Mouse (Mus musculus) heart, adult 8-10 months (tissue): Measurements from ENCODE around the gene Cenpl. TPM values are rescaled to one million over a fixed set of nuclear protein-coding genes. Genes with fewer than 3 reads are reported as not detected.
"Not testable (repeated sequence)": the region's sequence is repeated elsewhere in the genome, so short reads cannot be mapped to it uniquely, and the experiment has no call there.

Experiments
- DNase-seq: peaks from one replicate; pipeline ENCODE4 v3.0.0; 2022; ENCODE audit warnings: low spot score
- total RNA-seq, 4 experiments: library from RNA; stranded (reverse); gene quantifications; 2 replicates each; pipeline ENCODE4 v1.2.4; 2022

Gene Cenpl
- total RNA-seq = 1 to 10 TPM in 2 of 4 experiments, under 1 TPM in 2; 0.34 to 1.2 (median 0.95) TPM

- peak; percentile 99 for DNase-seq
Observed at GRCm38 (mm10) chr1:161070352-161071271, at the start of gene Cenpl, which contains the start of gene Dars2. TSS of gene Cenpl (plus strand) at chr1:161070713. TSS of gene Dars2 (minus strand) at chr1:161070658.

DNA sequence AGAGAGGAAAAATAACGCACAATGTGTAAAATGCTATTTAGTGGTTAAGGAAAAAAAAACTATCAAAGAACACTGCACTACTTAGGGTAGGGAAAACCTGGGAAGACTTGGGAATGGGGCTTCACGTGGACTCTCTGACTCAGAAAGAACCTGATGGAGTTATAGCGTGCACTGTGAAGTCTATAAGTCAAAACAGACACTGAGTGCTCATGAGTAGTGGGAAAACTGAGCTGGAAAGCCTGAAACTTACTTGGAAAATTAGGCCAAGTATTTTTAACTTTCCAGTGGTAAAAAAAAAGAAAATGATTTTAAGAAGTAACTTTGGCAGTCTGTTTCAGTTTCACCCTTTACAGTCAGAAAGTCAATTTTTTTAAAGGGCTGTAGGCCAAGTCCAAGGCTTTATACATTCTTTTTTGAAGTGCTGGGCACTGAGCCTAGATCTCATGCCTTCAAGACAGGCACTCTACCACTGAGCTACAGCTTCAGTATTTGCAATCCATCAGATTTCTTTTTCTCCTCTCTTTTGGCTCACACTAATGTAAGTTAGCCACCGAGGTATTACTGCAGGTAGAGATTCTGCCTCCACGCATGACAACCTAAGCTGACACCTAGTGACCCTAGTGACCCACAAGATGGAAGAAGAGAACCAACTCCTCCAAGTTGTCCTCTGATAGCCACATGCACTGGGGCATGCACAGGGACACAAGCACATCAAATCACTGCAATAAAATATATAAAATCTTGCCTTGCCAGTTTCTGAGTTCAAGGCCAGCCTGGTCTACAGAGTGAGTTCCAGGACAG is 44.9 kb upstream of the Cenpl start:
- no peak for DNase-seq

GRCm38 (mm10) chr1:161027196-161027595 is 43.3 kb upstream of the Cenpl start:
- no peak for DNase-seq

DNA sequence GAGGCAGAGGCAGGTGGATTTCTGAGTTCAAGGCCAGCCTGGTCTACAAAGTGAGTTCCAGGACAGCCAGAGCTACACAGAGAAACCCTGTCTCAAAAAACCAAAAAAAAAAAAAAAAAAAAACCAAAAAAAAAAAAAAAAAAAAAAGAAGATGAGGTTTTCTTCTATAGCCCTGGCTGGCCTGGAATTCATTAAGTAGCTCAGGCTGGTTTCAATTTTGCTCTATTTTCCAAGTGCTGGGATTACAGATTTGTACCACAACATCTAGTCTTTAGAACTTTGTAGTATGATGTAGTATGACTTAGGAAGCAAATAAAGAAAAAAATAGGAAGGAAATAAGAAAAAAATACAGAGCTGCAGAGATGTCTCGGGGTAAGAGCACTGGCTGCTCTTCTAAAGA is 42.1 kb upstream of the Cenpl start:
- DNase-seq = not testable (repeated sequence)

DNA sequence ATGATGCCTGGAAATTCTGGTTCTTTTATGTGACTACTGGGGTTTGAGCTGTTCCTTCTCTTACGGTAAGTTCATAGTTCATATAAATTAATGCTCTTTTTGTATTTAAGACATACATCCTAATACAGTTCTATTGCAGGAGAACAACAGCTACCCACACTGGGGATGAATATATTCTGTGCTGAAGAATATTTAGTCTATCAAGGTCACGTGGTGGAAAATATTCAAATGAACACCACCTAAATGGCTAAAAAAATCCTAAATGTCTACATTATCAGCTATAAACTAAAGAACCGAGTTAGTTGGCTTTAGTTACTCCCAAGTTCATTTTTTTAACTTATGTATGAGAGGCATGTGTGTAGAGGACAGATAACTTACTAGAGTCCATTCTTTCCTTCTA is 40.5 kb upstream of the Cenpl start:
- no peak for DNase-seq

GRCm38 (mm10) chr1:161031881-161032280 is 38.6 kb upstream of the Cenpl start:
- DNase-seq = no peak

DNA sequence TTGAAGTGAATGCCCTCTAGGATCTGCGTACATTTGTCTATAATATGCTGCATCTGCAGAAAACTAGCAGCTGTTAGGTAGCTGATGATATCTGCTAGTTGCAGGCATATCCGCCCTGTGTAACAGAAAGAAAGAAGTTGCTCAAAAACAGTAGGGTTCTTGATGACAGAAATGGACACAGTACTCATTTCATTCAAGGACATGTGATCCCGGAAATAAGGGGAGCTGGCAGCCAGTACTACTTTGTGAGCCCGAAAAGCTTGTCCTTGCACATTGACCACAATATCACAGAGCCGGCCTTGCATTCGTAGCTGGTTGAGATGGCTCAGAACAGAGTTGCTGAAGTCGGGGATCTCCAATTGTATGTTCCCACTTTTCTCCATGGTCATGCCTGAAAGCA is 38.2 kb upstream of the Cenpl start:
- DNase-seq = no peak

DNA sequence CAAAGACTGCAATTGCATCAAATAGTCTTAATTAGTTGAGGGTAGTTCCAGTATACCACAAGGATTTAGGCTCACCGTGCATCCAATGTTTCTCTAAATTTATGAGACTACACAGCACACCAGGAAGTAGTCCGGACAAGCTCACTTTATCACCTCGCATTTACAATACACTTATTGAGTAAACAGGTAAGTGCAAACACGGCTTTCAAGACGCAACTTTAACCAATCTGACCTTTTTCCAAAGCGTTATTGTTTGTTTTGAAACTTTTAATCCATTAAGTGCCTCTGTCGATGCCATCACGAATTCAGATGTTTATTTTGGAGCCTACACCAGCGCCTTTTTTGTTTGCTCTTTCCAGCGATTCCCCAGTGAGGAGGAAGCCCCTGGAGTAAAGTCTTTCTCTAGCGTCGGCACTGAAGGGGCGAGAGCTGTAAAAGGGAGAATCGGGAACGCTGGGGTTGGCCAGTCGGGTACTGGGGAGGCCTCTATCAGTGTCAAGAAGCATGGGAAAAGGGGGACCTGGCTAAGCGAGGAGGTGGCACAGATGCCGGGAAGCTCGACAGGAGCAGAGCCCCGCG is 36.6 kb upstream of the Cenpl start:
- no peak for DNase-seq

DNA sequence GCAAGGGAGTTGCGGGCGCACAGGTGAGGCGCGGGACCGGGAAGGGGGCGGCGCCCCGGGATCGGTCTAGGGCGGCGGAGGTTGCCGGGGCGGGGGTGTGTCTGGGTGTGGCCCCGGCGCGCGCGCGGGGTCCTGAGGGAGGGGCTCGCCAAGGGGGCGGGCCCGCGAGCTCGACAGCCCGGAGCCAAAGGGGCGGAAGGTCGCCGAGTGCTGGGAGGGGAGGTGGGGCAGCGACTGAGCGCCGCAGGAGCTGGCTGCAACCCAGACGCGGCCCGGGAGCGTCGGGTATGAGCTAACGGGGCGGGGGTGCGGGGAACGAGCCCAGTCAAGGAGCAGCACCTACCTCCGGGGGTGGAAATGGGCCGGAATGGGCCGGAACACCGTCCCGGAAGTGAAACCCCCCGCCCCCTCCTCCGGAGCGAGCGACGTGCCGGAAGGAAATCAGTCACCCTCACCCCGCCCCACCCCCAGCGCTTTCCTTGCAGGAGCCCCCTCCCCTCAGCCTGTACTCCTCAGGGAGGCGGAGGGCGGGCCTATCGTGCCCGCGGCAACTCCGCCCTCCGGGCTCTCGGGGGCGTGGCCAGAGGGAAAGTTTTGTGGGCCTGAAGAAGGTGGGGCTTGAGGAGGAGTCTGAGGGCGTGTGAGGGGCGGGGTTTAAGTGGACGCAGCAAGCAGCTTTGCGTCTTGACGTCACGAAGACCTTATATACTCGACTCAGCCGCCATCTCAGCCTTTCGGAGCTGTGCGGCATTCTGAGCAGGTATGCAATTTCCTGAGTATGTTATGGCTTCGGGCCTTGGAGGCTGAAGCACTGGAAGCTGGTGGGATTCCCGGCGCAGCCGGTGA is 35.9 kb upstream of the Cenpl start, which contains the start of gene Zbtb37:
TSS of gene Zbtb37 (minus strand) at position 415 of the 846 bp plus-strand sequence.
- DNase-seq = peak; percentile 98

GRCm38 (mm10) chr1:161035281-161035785 is 35.2 kb upstream of the Cenpl start:
- no peak for DNase-seq

DNA sequence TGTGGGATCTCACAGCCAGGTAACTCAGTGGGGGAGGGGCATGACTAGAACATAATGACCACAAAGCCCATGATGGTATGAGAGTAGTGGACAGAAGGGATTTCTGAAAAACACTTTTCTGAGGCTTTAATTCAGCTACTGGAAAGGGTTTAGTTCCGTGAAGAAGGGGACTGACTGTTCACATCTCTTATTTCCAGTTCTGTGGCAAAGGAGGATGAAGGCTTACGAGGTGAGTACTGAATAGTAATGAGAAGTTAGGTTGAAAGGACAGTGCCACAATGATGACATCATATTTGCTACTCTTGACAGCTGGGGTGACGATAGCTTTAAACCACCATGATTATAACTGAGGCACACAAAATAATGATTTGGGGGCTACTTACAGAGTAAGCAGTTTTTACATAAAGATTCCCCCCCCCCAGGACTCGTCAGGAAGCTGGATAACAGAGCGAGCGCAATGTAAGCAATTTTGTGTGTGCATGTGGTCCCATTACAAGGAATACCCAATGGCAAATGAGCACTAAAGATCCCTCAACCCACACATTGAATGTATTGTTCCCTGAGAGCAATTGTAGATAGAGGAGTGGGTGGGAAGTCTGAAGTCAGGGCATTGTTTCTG is 34.6 kb upstream of the Cenpl start:
- DNase-seq = no peak

GRCm38 (mm10) chr1:161036411-161036841 is 34.1 kb upstream of the Cenpl start:
- no peak for DNase-seq

GRCm38 (mm10) chr1:161037026-161037425 is 33.5 kb upstream of the Cenpl start:
- DNase-seq = no peak

DNA sequence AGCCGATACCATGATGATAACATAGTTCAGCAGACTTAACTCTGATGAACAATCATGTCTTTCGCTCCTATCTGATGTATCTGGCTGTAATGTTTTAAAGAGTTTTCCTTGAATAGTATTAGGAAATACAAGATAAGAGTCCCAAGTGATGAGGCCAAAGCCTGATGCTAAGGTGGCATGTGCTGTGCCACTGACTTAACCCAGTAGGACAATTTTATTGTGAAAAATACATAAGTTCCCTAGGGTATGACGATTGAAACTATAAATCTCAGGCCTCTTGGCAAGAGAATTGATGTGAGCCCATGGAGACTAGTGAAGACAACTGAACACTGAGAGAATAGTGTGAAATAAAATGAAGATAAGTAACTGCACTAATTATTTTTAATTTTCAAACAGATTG is 32.9 kb upstream of the Cenpl start:
- no peak for DNase-seq

- no peak for DNase-seq
Observed at GRCm38 (mm10) chr1:161038004-161038403, 32.5 kb upstream of the Cenpl start.

DNA sequence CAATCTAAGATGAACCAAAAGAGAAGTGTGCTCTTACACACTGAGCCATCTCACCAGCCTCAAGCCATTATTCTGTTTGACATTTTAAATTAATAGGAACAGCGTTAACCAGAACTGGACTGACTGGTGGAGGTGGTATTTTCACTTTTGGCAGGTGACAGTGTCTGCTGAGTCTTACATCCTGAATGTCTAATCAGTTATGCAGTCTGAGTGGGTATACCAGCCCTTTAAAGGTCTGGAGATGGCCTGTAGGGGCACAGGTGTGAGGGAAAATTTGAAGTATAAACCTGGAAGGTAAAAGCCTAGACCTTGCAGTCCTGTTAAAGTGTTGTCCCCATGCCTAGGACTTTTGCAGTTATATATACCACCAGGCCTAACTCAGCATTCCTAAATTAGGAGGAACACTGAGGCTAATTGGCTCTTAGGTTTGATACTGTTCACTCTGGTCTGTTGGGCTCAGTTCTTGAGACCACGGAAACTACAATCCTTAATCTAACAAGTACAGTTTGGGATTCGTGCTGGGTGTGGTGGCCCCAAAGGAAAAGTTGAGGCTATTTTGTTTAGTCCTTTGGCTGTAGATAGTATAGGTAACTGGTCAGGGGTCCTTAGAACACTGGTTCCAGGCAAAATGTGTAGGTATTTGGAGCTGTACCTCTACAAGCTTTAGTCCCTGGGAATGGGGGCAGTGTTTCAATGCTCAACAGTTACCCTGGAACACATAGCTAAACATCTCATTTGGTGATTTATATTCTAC is 31.4 kb upstream of the Cenpl start:
- DNase-seq = no peak

DNA sequence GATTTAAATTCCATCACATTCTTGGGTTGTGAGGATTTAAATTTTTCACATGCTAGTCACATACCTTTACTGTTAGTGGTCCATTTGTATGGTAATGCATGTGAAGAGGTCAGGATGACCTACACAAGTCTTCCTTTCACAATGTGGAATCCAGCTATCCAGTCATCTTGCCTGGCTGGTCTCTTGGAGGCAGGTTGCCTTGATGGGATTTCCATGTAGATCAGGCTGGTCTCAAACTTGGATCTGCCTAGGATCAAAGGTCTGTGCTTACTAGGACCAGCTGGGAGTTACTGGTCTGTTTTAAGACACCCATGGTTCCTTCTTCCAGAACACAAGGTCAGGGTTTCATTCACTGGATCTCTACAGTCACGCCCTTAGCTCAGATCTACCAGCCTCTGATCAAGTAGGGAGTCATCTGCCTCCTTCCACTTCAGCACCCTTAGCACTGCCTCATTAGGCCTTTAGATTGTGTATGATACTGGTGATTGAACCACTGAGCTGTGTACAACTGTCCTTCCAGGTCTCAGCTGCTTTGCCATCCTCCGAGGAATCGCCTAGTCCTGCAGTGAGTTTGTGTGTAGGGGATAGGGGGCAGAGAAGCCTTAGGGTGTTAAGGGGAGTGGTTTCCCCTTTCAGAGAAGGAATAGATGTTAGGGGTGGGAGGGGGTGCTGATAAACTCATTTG is 30.6 kb upstream of the Cenpl start:
- DNase-seq = no peak

- DNase-seq = no peak
Observed at GRCm38 (mm10) chr1:161040426-161040770, 30.1 kb upstream of the Cenpl start.

- no peak for DNase-seq
Observed at GRCm38 (mm10) chr1:161040855-161041254, 29.7 kb upstream of the Cenpl start.
